Mouse (Mus musculus) heart, adult 2 months (tissue): Measurements from ENCODE around the gene Cnfn.

ENCODE experiments used
- CTCF ChIP-seq: fragments of 200-600 bp; IDR thresholded peaks from 2 replicates; pipeline ENCODE4 v1.8.1; 2022; ENCODE audit warnings: antibody characterized with exemption, mild to moderate bottlenecking, moderate library complexity
- EP300 ChIP-seq: fragments of 200-500 bp; IDR thresholded peaks from 2 replicates; pipeline ENCODE4 v1.6.1; 2011; ENCODE audit warnings: low read depth, low read length, control low read depth; ENCODE audit not compliant: insufficient read depth
- POLR2A ChIP-seq: fragments of 200-500 bp; IDR thresholded peaks from 2 replicates; pipeline ENCODE4 v1.6.1; 2011; ENCODE audit warnings: mild to moderate bottlenecking, low read depth, low read length, control low read depth; ENCODE audit not compliant: insufficient read depth

DNA sequence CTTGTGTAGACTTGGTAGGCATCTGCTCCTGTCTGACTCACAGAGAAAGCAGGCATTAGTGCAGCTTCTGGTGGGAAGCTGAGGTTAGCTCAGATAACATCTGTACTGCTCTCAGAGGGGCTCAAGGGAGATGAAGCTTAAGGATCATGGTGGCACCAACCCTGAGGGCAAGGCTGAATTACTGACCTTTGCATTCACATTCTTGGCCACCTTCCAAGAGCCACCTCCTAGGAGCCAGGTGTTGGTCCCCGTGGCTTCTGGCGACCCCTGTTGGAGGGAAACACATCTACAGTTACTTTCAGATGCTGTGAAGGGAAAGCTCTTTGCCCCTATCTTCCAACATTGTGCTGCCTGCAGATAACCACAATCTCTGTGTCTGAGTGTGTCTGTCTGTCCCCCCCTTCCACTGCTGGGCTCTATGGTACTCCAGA is 33.2 kb upstream of the Cnfn start:
- TF ChIP-seq POLR2A (no peak), CTCF (peak; percentile 83), EP300 (peak; percentile 59; the same call in 1 of the 2 replicates)
